Mouse (Mus musculus): ENCODE results near the gene Stra6.

DNA sequence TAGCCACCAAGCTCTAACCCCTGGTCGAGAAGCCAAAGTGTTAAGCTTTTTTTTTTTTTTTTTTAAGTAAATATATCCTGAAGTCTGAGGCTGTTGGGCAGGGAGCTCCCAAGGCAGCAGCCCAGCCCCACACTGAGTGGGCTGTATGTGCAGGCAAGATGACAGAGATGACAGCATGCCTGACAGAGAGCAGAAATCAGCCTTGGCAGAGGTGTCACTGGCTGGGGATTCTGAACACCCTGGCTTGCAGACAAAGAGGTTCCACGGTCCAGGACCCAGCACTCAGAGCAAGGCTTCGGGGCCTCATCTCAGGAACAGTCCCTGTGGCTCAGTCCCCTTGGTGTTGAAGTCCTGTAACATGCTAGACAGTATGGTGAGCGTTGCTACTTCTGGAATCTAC, 96.3 kb downstream of the Stra6 start:
- TF ChIP-seq CTCF (IDR thresholded peaks at IDR 0.05; ENCODE audit: extremely low read depth, insufficient read depth, insufficient read length, insufficient replicate concordance) (no peak), POLR2A (IDR thresholded peaks at IDR 0.05; ENCODE audit: low read depth, low read length) (no peak)

All from spleen, adult 2 months (tissue).